ENCODE assay signal across 16 mouse cellular contexts in the genomic region with DNA sequence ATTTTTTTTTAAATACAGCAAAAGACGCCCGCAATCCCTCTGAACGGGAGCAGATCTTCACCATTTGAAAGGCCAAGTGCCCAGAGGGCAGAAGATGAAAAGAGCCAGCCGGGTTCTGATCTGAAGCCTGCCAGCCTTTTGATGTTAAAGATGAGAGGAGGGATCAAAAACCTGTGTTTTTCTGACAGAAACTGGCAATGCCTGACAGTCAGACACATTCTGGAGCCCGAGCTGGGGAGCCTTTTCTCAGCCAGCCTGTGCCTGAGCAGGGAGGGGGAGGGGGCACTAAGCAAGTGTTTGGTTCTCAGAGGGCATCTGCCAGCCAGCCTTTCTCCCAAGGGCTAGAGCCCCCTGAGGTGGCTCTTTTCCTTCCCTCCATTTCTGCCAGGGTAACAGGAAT. TPM values are rescaled to one million over a fixed set of nuclear protein-coding genes. Genes with fewer than 3 reads are reported as not detected.
DNase-seq lines count a peak whose midpoint lies in the region; ATAC-seq lines count a peak whose summit lies in the region.
"Had no signal": no experiment of that assay in that cellular context is flagged by ENCODE, and none has a peak within 500 bp of the region (broad histone marks: within the 10 kb centered on the region; RNA-seq: fewer than 3 reads in every experiment).

No protein-coding gene starts in this region.

- no peak overlapping the region for H3K4me2 ChIP-seq in midbrain, embryonic 11.5 days
- no peak overlapping the region for H3K4me2 ChIP-seq in forebrain, embryonic 15.5 days (replicated peaks)
- H3K4me2 ChIP-seq in midbrain, embryonic 16.5 days (ENCODE audit: low read length), result no peak overlapping the region
- H3K4me2 ChIP-seq: heart, embryonic 11.5 days; neural tube, embryonic 12.5 days had no signal

- no peak overlapping the region for H3K9ac ChIP-seq in midbrain, embryonic 11.5 days (ENCODE audit: low read length)
- no peak overlapping the region for H3K9ac ChIP-seq in forebrain, embryonic 15.5 days (replicated peaks)
- H3K9ac ChIP-seq in midbrain, embryonic 16.5 days (ENCODE audit: low read depth, low read length), result no peak overlapping the region; the same call in 1 of the 2 replicates
- H3K9ac ChIP-seq: neural tube, embryonic 12.5 days had no signal

- WGBS in midbrain, embryonic 10.5 days, result 71% methylated on average over 5 of the region's 5 CpGs
- WGBS in midbrain, embryonic 11.5 days, result 53% methylated on average over 5 of the region's 5 CpGs
- WGBS in forebrain, embryonic 15.5 days, result 40% methylated on average over 5 of the region's 5 CpGs
- WGBS in midbrain, embryonic 16.5 days, result 22% methylated on average over 5 of the region's 5 CpGs

- H3K27ac ChIP-seq in midbrain, embryonic 10.5 days (replicated peaks), result peak overlapping the region; percentile 69
- no peak overlapping the region for H3K27ac ChIP-seq in midbrain, embryonic 11.5 days (ENCODE audit: low read depth, low read length)
- H3K27ac ChIP-seq in forebrain, embryonic 15.5 days (replicated peaks), result peak overlapping the region; percentile 61
- H3K27ac ChIP-seq in midbrain, embryonic 16.5 days (ENCODE audit: low read length), result peak overlapping the region; percentile 77
- H3K27ac ChIP-seq: neural tube, embryonic 12.5 days had no signal

- ATAC-seq in midbrain, embryonic 11.5 days (ENCODE audit: low FRiP score), result no peak
- peak; percentile 84 for ATAC-seq in forebrain, embryonic 15.5 days (replicated peaks)
- ATAC-seq in midbrain, embryonic 16.5 days, result peak; percentile 71; the same call in 1 of the 2 replicates

- DNase-seq in cerebellum, postnatal 10 days, result peak; percentile 51 to 68
- no peak for DNase-seq in cerebellum, adult 8-10 months
- no peak for DNase-seq in midbrain, embryonic 10.5 days (ENCODE audit: low spot score)
- DNase-seq in midbrain, embryonic 11.5 days (ENCODE audit: low spot score, missing footprints), result no peak
- no peak for DNase-seq in lung, adult 18-20 months
- no peak for DNase-seq in MN1 (ENCODE audit: low spot score)
- DNase-seq: B cell, adult 2 months; embryo, embryonic 11 days; gastrocnemius, postnatal 25 days; lung, adult 2 months; retina, postnatal 1 day had no signal

- H3K4me1 ChIP-seq in midbrain, embryonic 10.5 days, result peaks cover 33% of the 10 kb centered on the region
- no peaks in the 10 kb centered on the region for H3K4me1 ChIP-seq in midbrain, embryonic 11.5 days (ENCODE audit: control insufficient read depth, insufficient read depth, low read length)
- peaks cover 27% of the 10 kb centered on the region for H3K4me1 ChIP-seq in forebrain, embryonic 15.5 days
- H3K4me1 ChIP-seq in midbrain, embryonic 16.5 days (ENCODE audit: control insufficient read depth, insufficient read depth, low read length), result peaks cover 9% of the 10 kb centered on the region

- no peaks in the 10 kb centered on the region for H3K36me3 ChIP-seq in midbrain, embryonic 10.5 days
- H3K36me3 ChIP-seq in midbrain, embryonic 11.5 days (ENCODE audit: control insufficient read depth, insufficient read depth, low read length), result no peaks in the 10 kb centered on the region
- no peaks in the 10 kb centered on the region for H3K36me3 ChIP-seq in forebrain, embryonic 15.5 days
- no peaks in the 10 kb centered on the region for H3K36me3 ChIP-seq in midbrain, embryonic 16.5 days (ENCODE audit: control insufficient read depth, insufficient read depth, low read length)
- H3K36me3 ChIP-seq: G1E; neural tube, embryonic 12.5 days had no signal

- no peaks in the 10 kb centered on the region for H3K9me3 ChIP-seq in midbrain, embryonic 10.5 days (replicated peaks)
- no peaks in the 10 kb centered on the region for H3K9me3 ChIP-seq in midbrain, embryonic 11.5 days (ENCODE audit: control insufficient read depth, low read length)
- no peaks in the 10 kb centered on the region for H3K9me3 ChIP-seq in forebrain, embryonic 15.5 days
- no peaks in the 10 kb centered on the region for H3K9me3 ChIP-seq in midbrain, embryonic 16.5 days (replicated peaks; ENCODE audit: control insufficient read depth, low read length, poor library complexity, severe bottlenecking)
- H3K9me3 ChIP-seq: neural tube, embryonic 12.5 days had no signal

- no peak overlapping the region for H3K4me3 ChIP-seq in midbrain, embryonic 10.5 days
- H3K4me3 ChIP-seq in midbrain, embryonic 11.5 days (ENCODE audit: low read depth, low read length), result no peak overlapping the region
- no peak overlapping the region for H3K4me3 ChIP-seq in forebrain, embryonic 15.5 days
- H3K4me3 ChIP-seq in midbrain, embryonic 16.5 days (ENCODE audit: low read depth, low read length), result no peak overlapping the region
- H3K4me3 ChIP-seq: neural tube, embryonic 12.5 days had no signal

- no peaks in the 10 kb centered on the region for H3K27me3 ChIP-seq in midbrain, embryonic 10.5 days (ENCODE audit: low read depth, poor library complexity, severe bottlenecking)
- H3K27me3 ChIP-seq in midbrain, embryonic 11.5 days (ENCODE audit: control insufficient read depth, insufficient read depth, low read length), result no peaks in the 10 kb centered on the region
- H3K27me3 ChIP-seq in forebrain, embryonic 15.5 days, result no peaks in the 10 kb centered on the region
- H3K27me3 ChIP-seq in midbrain, embryonic 16.5 days (ENCODE audit: control insufficient read depth, insufficient read depth, low read depth, low read length), result no peaks in the 10 kb centered on the region
- H3K27me3 ChIP-seq: neural tube, embryonic 12.5 days had no signal

RNA-seq across cellular contexts. Expression of a gene that starts 39.3 kb away (rescaled TPM):
- 5.0 and 5.3 TPM in 2 replicates for polyA plus RNA-seq in midbrain, embryonic 10.5 days (2016; fragmentation: Nextera tagmentation; extraction: Ambion mirVana)
- 6.4 and 8.5 TPM in 2 replicates for polyA plus RNA-seq in midbrain, embryonic 11.5 days (2014; fragmentation: Nextera tagmentation; extraction: Ambion mirVana)
- polyA plus RNA-seq in forebrain, embryonic 15.5 days (2015; fragmentation: Nextera tagmentation; extraction: Ambion mirVana), result 15.6 and 22.2 TPM in 2 replicates
- 6.9 and 7.8 TPM in 2 replicates for polyA plus RNA-seq in midbrain, embryonic 16.5 days (2015; fragmentation: Nextera tagmentation; extraction: Ambion mirVana)

Comparison
In these comparisons a context has a peak if more than half of its experiments do, and no peak if none do; other contexts are left out.
1. DNase-seq: peak in cerebellum, postnatal 10 days (2 of 2); none in cerebellum, adult 8-10 months (single experiment), midbrain, embryonic 10.5 days (single experiment), midbrain, embryonic 11.5 days (single experiment), lung, adult 18-20 months (0 of 2) and MN1 (single experiment).